Mouse (Mus musculus): ENCODE data around the gene Fam217a.
"Not testable (repeated sequence)": the region's sequence is repeated elsewhere in the genome, so short reads cannot be mapped to it uniquely, and the experiment has no call there.

Gene Fam217a

GRCm38 (mm10) chr13:34924210-34924609 is at the start of gene Fam217a, which contains the start of gene 4933417A18Rik:
Fam217a (minus strand) TSS chr13:34924310.
4933417A18Rik (plus strand) TSS chr13:34924409.
- DNase-seq (ENCODE audit: low read depth, low spot score): no peak
- H3K36me3 ChIP-seq (ENCODE audit: control insufficient read depth, insufficient read depth, low read length, poor library complexity, severe bottlenecking): no peaks in the 10 kb centered on the region

GRCm38 (mm10) chr13:34973770-34974169 is 49.7 kb upstream of the Fam217a start:
- no peaks in the 10 kb centered on the region for H3K36me3 ChIP-seq (ENCODE audit: control insufficient read depth, insufficient read depth, low read length, poor library complexity, severe bottlenecking)
- peak; percentile 36 for DNase-seq (ENCODE audit: low read depth, low spot score)
- no peaks in the 10 kb centered on the region for H3K27me3 ChIP-seq (ENCODE audit: control insufficient read depth, insufficient read depth, low read length, poor library complexity, severe bottlenecking)

More at GRCm38 (mm10) chr13:34924210-34924609, at the start of gene Fam217a, which contains the start of gene 4933417A18Rik:
- no peaks in the 10 kb centered on the region for H3K27me3 ChIP-seq (ENCODE audit: control insufficient read depth, insufficient read depth, low read length, poor library complexity, severe bottlenecking)

- peak; percentile 74 for DNase-seq (ENCODE audit: low read depth, low spot score)
- H3K36me3 ChIP-seq (ENCODE audit: control insufficient read depth, insufficient read depth, low read length, poor library complexity, severe bottlenecking): no peaks in the 10 kb centered on the region
- H3K27me3 ChIP-seq (ENCODE audit: control insufficient read depth, insufficient read depth, low read length, poor library complexity, severe bottlenecking): no peaks in the 10 kb centered on the region
These were observed 49.0 kb upstream of the Fam217a start for GRCm38 (mm10) chr13:34973149-34973548.

- not testable (repeated sequence) for H3K27me3 ChIP-seq (ENCODE audit: control insufficient read depth, insufficient read depth, low read length, poor library complexity, severe bottlenecking); H3K36me3 ChIP-seq (ENCODE audit: control insufficient read depth, insufficient read depth, low read length, poor library complexity, severe bottlenecking); DNase-seq (ENCODE audit: low read depth, low spot score)
These were observed 48.3 kb upstream of the Fam217a start for GRCm38 (mm10) chr13:34972456-34972855.

- not testable (repeated sequence) for H3K27me3 ChIP-seq (ENCODE audit: control insufficient read depth, insufficient read depth, low read length, poor library complexity, severe bottlenecking); DNase-seq (ENCODE audit: low read depth, low spot score); H3K36me3 ChIP-seq (ENCODE audit: control insufficient read depth, insufficient read depth, low read length, poor library complexity, severe bottlenecking)
These were observed 41.5 kb upstream of the Fam217a start for GRCm38 (mm10) chr13:34965647-34966046.

GRCm38 (mm10) chr13:34964866-34965265 is 40.8 kb upstream of the Fam217a start:
- 0 out of 2 replicates have a peak, but pooled peaks cover 2% of the 10 kb centered on the region for H3K27me3 ChIP-seq (ENCODE audit: control insufficient read depth, insufficient read depth, low read length, poor library complexity, severe bottlenecking)
- no peak for DNase-seq (ENCODE audit: low read depth, low spot score)
- no peaks in the 10 kb centered on the region for H3K36me3 ChIP-seq (ENCODE audit: control insufficient read depth, insufficient read depth, low read length, poor library complexity, severe bottlenecking)

GRCm38 (mm10) chr13:34964419-34964818 is 40.3 kb upstream of the Fam217a start:
- Histone ChIP-seq H3K36me3 (ENCODE audit: control insufficient read depth, insufficient read depth, low read length, poor library complexity, severe bottlenecking) (no peaks in the 10 kb centered on the region), H3K27me3 (ENCODE audit: control insufficient read depth, insufficient read depth, low read length, poor library complexity, severe bottlenecking) (0 out of 2 replicates have a peak, but pooled peaks cover 2% of the 10 kb centered on the region)
- DNase-seq (ENCODE audit: low read depth, low spot score): no peak

GRCm38 (mm10) chr13:34963511-34964397 is 39.6 kb upstream of the Fam217a start, which contains the start of gene Eci3:
Eci3 (minus strand) TSS chr13:34963810.
- no peak for DNase-seq (ENCODE audit: low read depth, low spot score)
- no peaks in the 10 kb centered on the region for H3K36me3 ChIP-seq (ENCODE audit: control insufficient read depth, insufficient read depth, low read length, poor library complexity, severe bottlenecking)
- H3K27me3 ChIP-seq (ENCODE audit: control insufficient read depth, insufficient read depth, low read length, poor library complexity, severe bottlenecking): 0 out of 2 replicates have a peak, but pooled peaks cover 2% of the 10 kb centered on the region

- Histone ChIP-seq H3K36me3 (ENCODE audit: control insufficient read depth, insufficient read depth, low read length, poor library complexity, severe bottlenecking) (no peaks in the 10 kb centered on the region), H3K27me3 (ENCODE audit: control insufficient read depth, insufficient read depth, low read length, poor library complexity, severe bottlenecking) (0 out of 2 replicates have a peak, but pooled peaks cover 2% of the 10 kb centered on the region)
- DNase-seq (ENCODE audit: low read depth, low spot score): no peak
These were observed 37.1 kb upstream of the Fam217a start for GRCm38 (mm10) chr13:34960996-34961770.

GRCm38 (mm10) chr13:34958158-34958557 is 34.0 kb upstream of the Fam217a start:
- not testable (repeated sequence) for H3K27me3 ChIP-seq (ENCODE audit: control insufficient read depth, insufficient read depth, low read length, poor library complexity, severe bottlenecking); H3K36me3 ChIP-seq (ENCODE audit: control insufficient read depth, insufficient read depth, low read length, poor library complexity, severe bottlenecking); DNase-seq (ENCODE audit: low read depth, low spot score)

- Histone ChIP-seq H3K36me3 (ENCODE audit: control insufficient read depth, insufficient read depth, low read length, poor library complexity, severe bottlenecking) (no peaks in the 10 kb centered on the region), H3K27me3 (ENCODE audit: control insufficient read depth, insufficient read depth, low read length, poor library complexity, severe bottlenecking) (no peaks in the 10 kb centered on the region)
- no peak for DNase-seq (ENCODE audit: low read depth, low spot score)
These were observed 32.8 kb upstream of the Fam217a start for GRCm38 (mm10) chr13:34956901-34957300.

- H3K27me3 ChIP-seq (ENCODE audit: control insufficient read depth, insufficient read depth, low read length, poor library complexity, severe bottlenecking); DNase-seq (ENCODE audit: low read depth, low spot score); H3K36me3 ChIP-seq (ENCODE audit: control insufficient read depth, insufficient read depth, low read length, poor library complexity, severe bottlenecking): not testable (repeated sequence)
These were observed 27.3 kb upstream of the Fam217a start for GRCm38 (mm10) chr13:34951437-34951836.

GRCm38 (mm10) chr13:34942370-34942769 is 18.3 kb upstream of the Fam217a start:
- DNase-seq (ENCODE audit: low read depth, low spot score): no peak
- Histone ChIP-seq H3K36me3 (ENCODE audit: control insufficient read depth, insufficient read depth, low read length, poor library complexity, severe bottlenecking) (no peaks in the 10 kb centered on the region), H3K27me3 (ENCODE audit: control insufficient read depth, insufficient read depth, low read length, poor library complexity, severe bottlenecking) (no peaks in the 10 kb centered on the region)

- no peak for DNase-seq (ENCODE audit: low read depth, low spot score)
- no peaks in the 10 kb centered on the region for H3K36me3 ChIP-seq (ENCODE audit: control insufficient read depth, insufficient read depth, low read length, poor library complexity, severe bottlenecking)
These were observed 11.0 kb upstream of the Fam217a start for GRCm38 (mm10) chr13:34934931-34935644.

More at GRCm38 (mm10) chr13:34934931-34935644, 11.0 kb upstream of the Fam217a start:
- H3K27me3 ChIP-seq (ENCODE audit: control insufficient read depth, insufficient read depth, low read length, poor library complexity, severe bottlenecking): no peaks in the 10 kb centered on the region
